Mouse (Mus musculus): ENCODE results near the gene Opn1mw. TPM values are rescaled to one million over a fixed set of nuclear protein-coding genes. Genes with fewer than 3 reads are reported as not detected.

Opn1mw gene
- not detected in 4 replicates for total RNA-seq (2023)

DNA sequence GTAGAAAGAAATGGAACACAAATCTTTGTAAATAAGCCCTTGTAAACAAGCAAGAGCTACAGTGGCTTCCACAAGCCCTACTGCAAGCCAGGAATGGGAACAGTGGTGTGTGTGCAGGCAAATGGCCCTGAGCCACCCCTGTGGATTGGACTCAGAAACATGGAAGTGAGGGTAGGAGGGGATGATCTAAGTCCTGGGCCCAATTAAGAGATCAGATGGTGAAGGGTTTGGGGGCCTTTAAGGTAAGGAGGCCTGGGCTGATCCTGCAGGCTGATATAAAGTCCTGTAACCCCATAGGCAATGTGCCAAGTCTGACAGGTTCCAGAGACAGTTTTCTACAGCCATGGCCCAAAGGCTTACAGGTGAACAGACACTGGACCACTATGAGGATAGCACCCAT is at the start of gene Opn1mw:
Gene Opn1mw (plus strand): TSS at position 301 of the 400 bp plus-strand sequence.

DNA sequence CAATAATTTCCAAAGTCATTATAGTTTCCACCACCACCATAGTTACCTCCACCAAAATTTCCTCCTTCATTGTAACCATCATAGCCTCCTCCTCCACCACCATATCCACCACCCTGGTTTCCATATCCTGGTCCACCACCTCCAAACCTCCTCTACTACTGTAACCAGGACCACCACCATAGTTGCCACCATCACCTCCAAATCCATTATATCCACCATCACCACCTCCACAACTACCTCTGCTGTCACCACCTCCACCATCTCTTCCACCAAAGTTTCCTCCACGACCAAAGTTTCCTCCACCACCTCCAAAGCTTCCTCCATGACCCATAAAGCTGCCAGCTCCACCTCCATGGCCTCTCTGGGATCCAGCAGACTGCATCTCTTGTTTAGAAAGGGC is 8.0 kb downstream of the Opn1mw start, which contains the start of gene Mecp2:
Gene Mecp2 (minus strand): TSS at position 101 of the 400 bp plus-strand sequence.

DNA sequence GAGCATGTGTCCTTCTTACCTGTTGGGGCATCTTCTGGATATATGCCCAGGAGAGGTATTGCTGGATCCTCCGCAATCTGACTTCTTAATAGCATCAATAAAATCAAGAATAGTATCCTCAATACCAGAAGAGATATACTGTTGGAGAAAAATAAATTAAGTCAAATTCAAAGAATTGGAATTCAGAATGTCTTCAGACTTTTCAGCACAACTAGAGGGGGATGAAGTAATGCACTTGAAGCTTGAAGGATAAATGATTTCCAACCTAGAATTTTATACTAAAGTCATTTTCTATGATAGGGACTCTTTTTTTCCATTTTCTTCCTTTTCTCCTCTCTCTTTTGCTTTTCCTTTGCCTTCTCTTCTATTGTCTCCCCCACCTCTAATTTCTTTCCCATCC is 40.5 kb downstream of the Opn1mw start, which contains the start of gene Tex28:
Gene Tex28 (minus strand): TSS at position 101 of the 400 bp plus-strand sequence.

DNA sequence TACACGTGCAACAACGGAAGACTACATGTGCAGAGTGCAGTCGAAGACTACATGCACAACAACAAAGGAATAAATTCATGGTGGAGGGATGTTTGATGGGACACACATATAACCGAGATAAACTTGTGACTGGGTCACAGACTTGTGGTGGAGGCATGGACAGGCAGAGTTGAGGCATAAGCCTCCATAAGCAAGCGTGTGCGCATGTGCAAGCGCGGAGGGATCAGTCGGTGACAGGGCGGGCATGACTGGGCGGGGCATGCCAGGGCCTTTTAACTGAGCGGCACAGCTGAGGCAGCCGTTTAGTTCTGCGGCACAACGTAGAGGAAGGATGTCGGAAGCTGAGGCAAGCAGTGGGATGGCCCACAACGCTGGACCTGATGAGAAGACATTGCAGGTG is 49.7 kb downstream of the Opn1mw start, which contains the start of gene Tktl1:
Gene Tktl1 (plus strand): TSS at position 301 of the 400 bp plus-strand sequence.

Other genes starting within 250 kb of the Opn1mw start
- gene Avpr2, start 235.4 kb upstream of the Opn1mw start, total RNA-seq (2023): 0.21 TPM in 1 of 4 replicates, not detected in the others
- 16.2 to 21.5 TPM (median 17.9 TPM) in 4 replicates for gene L1cam, start 231.4 kb upstream of the Opn1mw start, total RNA-seq (2023)
- gene Arhgap4, start 205.6 kb upstream of the Opn1mw start, total RNA-seq (2023): 327 to 363 TPM (median 346 TPM) in 4 replicates
- 47.6 to 57.0 TPM (median 52.9 TPM) in 4 replicates for gene Naa10, start 205.5 kb upstream of the Opn1mw start, total RNA-seq (2023)
- gene Renbp, start 196.6 kb upstream of the Opn1mw start, total RNA-seq (2023): 36.1 to 45.6 TPM (median 43.1 TPM) in 4 replicates
- gene Hcfc1, start 161.1 kb upstream of the Opn1mw start, total RNA-seq (2023): 107 to 120 TPM (median 111 TPM) in 4 replicates
- gene Irak1, start 103.5 kb upstream of the Opn1mw start, total RNA-seq (2023): 179 to 208 TPM (median 199 TPM) in 4 replicates
- gene Mecp2, start 7.9 kb downstream of the Opn1mw start, total RNA-seq (2023): 45.7 to 54.8 TPM (median 49.6 TPM) in 4 replicates
- not detected in 4 replicates for gene Tex28, start 40.4 kb downstream of the Opn1mw start, total RNA-seq (2023)
- not detected in 4 replicates for gene Tktl1, start 49.8 kb downstream of the Opn1mw start, total RNA-seq (2023)
- 466 to 487 TPM (median 482 TPM) in 4 replicates for gene Flna, start 122.4 kb downstream of the Opn1mw start, total RNA-seq (2023)
- 99.6 to 104 TPM (median 101 TPM) in 4 replicates for gene Emd, start 127.2 kb downstream of the Opn1mw start, total RNA-seq (2023)
- gene Rpl10, start 143.3 kb downstream of the Opn1mw start, total RNA-seq (2023): 724 to 805 TPM (median 783 TPM) in 4 replicates
- gene Taz, start 154.4 kb downstream of the Opn1mw start, total RNA-seq (2023): 105 to 117 TPM (median 111 TPM) in 4 replicates
- gene Dnase1l1, start 154.9 kb downstream of the Opn1mw start, total RNA-seq (2023): 12.4 to 17.5 TPM (median 14.7 TPM) in 4 replicates
- gene Atp6ap1, start 169.6 kb downstream of the Opn1mw start, total RNA-seq (2023): 175 to 185 TPM (median 177 TPM) in 4 replicates
- 279 to 321 TPM (median 292 TPM) in 4 replicates for gene Gdi1, start 177.5 kb downstream of the Opn1mw start, total RNA-seq (2023)
- 114 to 127 TPM (median 121 TPM) in 4 replicates for gene Fam50a, start 185.6 kb downstream of the Opn1mw start, total RNA-seq (2023)
- 11.2 to 16.7 TPM (median 13.9 TPM) in 4 replicates for gene Plxna3, start 201.6 kb downstream of the Opn1mw start, total RNA-seq (2023)
- gene Lage3, start 226.2 kb downstream of the Opn1mw start, total RNA-seq (2023): 24.2 to 28.3 TPM (median 26.3 TPM) in 4 replicates
- 28.4 to 32.0 TPM (median 29.2 TPM) in 4 replicates for gene Ubl4a, start 245.8 kb downstream of the Opn1mw start, total RNA-seq (2023)
- 19.4 to 23.8 TPM (median 20.6 TPM) in 4 replicates for gene Slc10a3, start 245.9 kb downstream of the Opn1mw start, total RNA-seq (2023)